Mouse (Mus musculus): ENCODE measurements at regions not wholly inside any gene's neighbourhood (a gene's known extent, or its start where the extent isn't known, plus 50 kb on each side); places are given as distances from the start of the nearest gene placed in this dataset.
A peak's percentile ranks its signal among the peaks of the same experiment; 100 is the strongest.

DNA sequence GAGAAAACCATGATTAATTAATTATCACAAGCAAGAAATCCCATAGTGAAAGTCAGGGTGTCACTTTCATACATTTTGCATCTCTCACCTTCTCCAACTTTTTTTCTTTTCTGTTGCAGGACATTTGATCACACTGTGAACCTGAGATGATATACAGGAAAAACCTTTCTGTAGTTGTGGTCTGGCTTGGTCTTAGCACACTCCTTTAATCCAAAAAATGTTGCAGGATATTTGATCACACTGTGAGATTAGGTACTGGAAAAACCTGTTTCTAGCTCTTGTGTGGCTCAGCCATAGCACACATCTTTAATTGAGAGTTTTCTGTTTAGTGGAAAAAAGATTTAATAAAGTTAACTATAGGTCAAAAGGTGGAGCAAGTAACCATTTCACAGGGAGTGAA is 645.6 kb upstream of the Zfp804a start:
- no peak for DNase-seq (ENCODE audit: low spot score)

DNA sequence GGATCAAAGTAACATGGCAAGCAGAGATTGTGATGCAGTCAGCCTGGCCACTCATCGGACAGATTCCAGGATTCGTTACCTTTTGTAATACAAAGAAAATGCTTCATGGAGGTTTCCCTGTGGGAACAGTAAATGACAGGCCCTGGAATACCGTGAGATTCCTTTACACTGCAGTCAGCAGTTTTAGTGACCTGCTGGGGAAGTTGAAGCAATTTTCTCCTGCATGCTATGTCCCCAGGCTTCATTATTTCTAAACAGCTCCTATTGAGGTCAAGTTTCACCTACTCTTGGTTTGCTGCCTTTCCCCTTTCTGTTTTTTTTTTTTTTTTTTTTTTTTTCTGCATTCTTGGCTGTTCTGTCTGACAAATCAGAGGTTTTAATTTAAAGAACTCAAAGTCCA is 641.3 kb upstream of the Zfp804a start:
- no peak for DNase-seq (ENCODE audit: low spot score)

DNA sequence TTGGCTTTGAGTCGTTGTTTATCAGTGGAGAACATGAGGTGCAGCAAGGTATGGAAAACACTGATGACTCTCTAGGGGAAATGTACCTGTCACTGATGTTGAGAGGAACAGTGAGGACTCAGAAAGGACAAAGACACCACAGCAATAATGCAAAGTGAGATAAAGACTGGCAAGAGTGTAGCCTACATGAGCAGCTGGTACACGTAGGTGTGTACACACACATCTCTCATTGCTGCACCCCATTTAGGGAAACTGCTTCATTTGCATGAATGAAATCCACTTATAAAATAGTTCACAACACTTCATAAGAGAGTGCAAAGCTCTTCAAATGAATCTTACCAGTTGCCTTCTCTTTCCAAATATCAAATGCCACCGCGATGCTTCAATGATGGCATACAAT is 621.6 kb upstream of the Zfp804a start:
- DNase-seq (ENCODE audit: low spot score) = no peak

DNA sequence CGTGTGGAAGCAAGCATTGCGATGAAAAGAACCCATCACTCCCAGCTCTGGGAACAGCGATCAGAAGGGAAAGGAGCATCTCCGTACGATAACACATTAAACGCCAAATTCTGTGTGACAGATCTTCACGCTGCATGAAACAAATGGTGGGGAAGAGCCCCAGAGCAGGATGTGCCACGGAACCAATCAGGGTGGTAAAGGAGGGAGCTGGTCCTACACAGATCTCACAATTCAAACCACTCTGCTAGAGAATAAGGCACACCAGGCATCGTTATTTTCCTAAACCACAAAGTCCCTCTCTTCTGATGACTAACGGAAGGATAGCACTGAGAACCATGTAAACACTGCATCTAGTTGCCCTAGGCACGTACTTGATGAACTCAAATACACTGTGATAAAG is 613.9 kb upstream of the Zfp804a start:
- DNase-seq (ENCODE audit: low spot score) = no peak

DNA sequence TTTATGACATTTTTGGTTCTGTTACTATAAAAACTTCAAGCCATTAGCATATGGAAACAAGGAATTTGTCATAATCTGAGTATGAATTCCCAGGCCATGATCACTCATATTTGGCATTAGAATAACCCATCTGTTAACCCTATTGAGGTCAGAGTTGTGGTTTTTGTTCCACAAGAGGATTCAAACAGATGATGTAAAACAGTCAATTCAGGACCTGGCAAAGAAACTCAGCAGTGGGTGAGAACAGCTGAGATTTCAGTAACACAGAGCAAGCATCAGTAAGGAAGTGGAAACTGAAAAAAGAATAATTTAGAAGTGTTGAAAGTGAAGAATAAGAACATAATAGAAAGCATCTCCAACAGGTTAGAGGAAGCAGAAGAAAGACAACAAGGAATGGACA is 612.1 kb upstream of the Zfp804a start:
- DNase-seq (ENCODE audit: low spot score) = no peak

DNA sequence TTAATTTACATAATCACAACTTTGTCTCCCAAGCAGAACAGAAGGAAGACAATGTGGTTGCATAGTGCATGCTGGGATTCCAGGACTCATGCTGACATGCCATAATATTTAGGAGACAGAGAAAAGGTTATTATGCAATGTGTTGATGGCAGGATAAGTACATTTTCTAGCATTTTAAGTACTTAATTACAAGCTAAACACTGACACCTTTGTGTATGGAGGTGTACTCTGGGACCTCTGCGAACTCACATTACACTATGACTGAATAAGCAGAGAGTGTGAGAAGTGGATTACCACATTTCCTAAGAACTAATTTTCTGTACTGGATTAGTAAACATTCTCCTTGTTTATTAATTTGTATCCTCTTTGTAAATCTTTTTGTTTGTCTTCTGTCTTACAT is 602.5 kb upstream of the Zfp804a start:
- no peak for DNase-seq (ENCODE audit: low spot score)

DNA sequence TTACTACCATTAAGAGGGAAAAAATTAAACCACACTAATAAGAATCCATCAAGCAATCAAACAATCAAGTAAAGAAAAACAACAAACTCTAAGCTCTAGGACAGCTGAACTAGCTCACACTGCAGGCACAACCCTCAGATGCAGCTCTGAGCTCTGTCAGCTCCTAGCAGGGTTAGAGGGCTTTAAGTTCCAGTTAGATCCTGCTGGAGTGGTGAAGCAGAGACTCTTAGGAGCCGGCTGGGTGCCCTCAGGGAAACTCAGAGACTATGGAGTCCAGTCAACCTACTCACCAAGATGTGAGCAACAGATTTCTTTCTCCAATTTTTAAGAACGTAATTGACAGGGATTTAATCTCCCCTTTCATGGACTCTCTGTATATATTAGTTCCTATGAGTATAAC is 564.2 kb upstream of the Zfp804a start:
- DNase-seq (ENCODE audit: low spot score) = no peak

DNA sequence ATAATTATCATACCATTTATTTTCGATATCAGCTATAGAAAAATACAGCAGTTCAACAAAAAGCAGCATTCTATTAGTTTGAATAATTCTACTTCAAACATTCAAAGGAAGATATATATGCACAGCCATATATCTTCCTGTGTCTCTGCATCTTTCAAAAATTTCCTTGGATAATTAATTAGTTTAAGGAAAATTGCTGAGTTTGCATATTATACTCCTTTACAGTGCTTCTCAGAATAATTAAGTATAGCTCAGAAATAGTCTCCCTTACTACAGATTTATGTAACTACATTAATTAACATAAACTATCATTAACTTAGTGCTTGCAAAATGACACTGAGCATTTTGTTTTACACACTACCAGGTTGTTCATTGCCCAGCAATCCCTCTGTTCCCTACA is 546.0 kb upstream of the Zfp804a start:
- DNase-seq (ENCODE audit: low spot score) = no peak

DNA sequence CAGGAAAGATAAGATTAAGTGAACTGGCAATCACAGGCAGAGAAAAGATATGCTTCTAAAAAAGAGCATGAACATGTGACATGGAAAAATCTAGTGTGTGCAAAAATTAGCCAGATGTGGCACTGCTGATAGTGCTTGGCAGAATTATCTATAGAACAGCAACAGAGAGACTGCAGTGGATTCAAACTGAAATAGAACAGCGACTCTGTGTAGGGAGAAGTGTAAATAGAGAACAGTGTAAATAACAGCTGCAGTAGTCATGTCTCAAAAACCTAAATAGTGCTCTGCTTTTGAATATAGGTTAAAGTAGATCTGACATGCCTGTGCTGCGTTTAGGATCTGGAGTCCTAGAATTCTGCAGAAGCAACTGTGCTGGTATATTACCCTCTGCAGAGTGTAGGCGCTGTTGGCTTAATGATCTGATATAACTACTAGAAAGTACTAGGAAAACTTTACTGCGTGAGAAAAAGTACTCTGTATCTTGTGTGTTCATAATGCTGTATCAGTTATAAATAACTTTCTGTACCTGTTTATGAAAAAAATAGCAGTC is 539.9 kb upstream of the Zfp804a start:
- no peak for DNase-seq (ENCODE audit: low spot score)

DNA sequence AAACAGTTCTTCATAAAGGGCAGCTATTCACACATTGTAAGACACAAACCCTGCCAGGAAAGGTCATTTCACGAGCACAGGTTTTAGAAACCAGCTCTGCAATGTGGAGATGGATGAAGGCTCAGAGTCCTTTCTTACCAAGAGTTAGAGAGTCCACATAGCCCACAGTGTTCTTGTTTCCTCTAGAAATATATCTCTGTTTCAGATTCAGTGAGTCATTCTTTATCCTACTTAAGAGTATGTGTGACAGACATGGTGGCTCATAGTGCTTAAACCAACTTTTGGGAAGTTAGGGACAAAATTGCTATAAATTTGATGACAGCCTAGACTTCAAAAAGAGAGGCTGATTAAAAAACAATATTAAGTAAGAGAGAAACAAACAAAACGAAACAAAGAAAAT is 514.9 kb upstream of the Zfp804a start:
- no peak for DNase-seq (ENCODE audit: low spot score)

DNA sequence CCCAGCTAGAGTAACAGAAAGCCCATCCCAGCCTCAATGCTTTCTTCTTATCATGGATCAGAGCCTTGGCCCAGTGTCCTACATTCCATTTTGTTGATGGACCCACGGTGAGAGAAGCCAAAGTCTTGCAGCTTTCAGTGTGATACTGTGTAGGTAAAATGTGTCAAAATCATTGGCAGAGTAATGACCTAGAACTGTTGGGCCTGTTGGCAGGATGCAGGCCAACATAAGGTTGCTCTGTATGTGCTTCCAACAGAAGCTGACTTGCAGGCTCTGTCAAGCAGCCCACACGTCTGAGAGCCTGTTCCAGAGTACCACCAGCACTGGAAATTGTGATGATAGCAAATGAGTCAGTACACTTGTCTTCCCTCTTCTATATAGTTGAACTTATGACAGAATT is 503.9 kb upstream of the Zfp804a start:
- DNase-seq (ENCODE audit: low spot score) = peak; percentile 20

DNA sequence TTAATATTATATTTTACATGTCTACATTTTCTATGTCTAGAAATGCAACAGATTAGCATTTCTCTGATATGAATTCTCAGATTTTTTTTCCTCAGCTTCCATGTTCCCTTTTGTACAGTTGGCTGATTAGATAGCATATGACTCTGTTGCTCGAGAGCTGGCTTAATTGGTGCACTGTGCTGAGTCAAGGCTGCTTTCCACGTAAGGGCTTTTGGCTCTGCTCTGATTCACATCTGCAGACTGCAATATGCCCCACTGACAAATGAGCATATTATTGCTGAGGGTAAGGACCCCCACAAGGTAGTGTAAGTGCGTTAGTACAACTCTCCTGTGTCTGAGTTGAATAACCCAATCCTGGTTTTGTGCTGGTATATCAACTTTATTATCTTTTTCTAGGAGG is 470.9 kb upstream of the Zfp804a start:
- DNase-seq (ENCODE audit: low spot score) = no peak

All from layer of hippocampus, adult 9-10 months (tissue).